Mouse (Mus musculus) lung, adult 2 months (tissue): ENCODE measurements around the gene Pygm. TPM values are rescaled to one million over a fixed set of nuclear protein-coding genes. Genes with fewer than 3 reads are reported as not detected.
A peak's percentile ranks its signal among the peaks of the same experiment; 100 is the strongest.

Source experiments
- DNase-seq: peaks from one replicate; pipeline ENCODE4 v3.0.0; 2022
- H3K4me1 ChIP-seq: fragments of 200-500 bp; 2 replicates; pipeline ENCODE4 v1.6.1; 2011; ENCODE audit warnings: low read length; ENCODE audit not compliant: control insufficient read depth, insufficient read depth
- H3K4me3 ChIP-seq: fragments of 200-500 bp; replicated peaks from 2 replicates; pipeline ENCODE3; 2011; ENCODE audit warnings: low read depth, mild to moderate bottlenecking, control low read depth, low read length; ENCODE audit errors: extremely low read depth
- CTCF ChIP-seq: fragments of 200-500 bp; IDR thresholded peaks from 2 replicates; pipeline ENCODE4 v1.5.1; 2011; ENCODE audit warnings: mild to moderate bottlenecking, low read length, control low read depth; ENCODE audit not compliant: insufficient read depth
- POLR2A ChIP-seq: fragments of 200-500 bp; IDR thresholded peaks from 2 replicates; pipeline ENCODE4 v1.6.1; 2011; ENCODE audit warnings: low read depth, mild to moderate bottlenecking, control low read depth, low read length, borderline replicate concordance; ENCODE audit errors: extremely low read depth
- WGBS: fragments of 180-500 bp; shearing (Covaris S2); methylation state at CpG from one replicate; pipeline ENCODE4 v1.1.7; 2018; 5-methylcytosine and 5-hydroxymethylcytosine counted together
- polyA plus RNA-seq: library from polyadenylated mRNA; depleted of rRNA; stranded (reverse); fragments of >200 nt; gene quantifications from 2 replicates; pipeline ENCODE4 v1.2.3, GENCODE M21; 2012

Gene Pygm
- polyA plus RNA-seq, 1 experiment, result 135 TPM

- no peak for TF ChIP-seq POLR2A
- TF ChIP-seq CTCF, result no peak
- Histone ChIP-seq H3K4me3 (no peak overlapping the region), H3K4me1 (peaks cover 3% of the 10 kb centered on the region; the same call in 1 of the 2 replicates)
- no peak for DNase-seq
- WGBS, result 55% methylated on average over 14 of the region's 14 CpGs
These were observed 32.6 kb upstream of the Pygm start for GRCm38 (mm10) chr19:6351431-6352106.

GRCm38 (mm10) chr19:6352107-6352505 lies 32.1 kb upstream of the Pygm start:
- Histone ChIP-seq H3K4me3 (no peak overlapping the region), H3K4me1 (peaks cover 3% of the 10 kb centered on the region; the same call in 1 of the 2 replicates)
- WGBS, result 73% methylated on average over 2 of the region's 2 CpGs
- no peak for DNase-seq
- no peak for TF ChIP-seq CTCF
- TF ChIP-seq POLR2A, result no peak

GRCm38 (mm10) chr19:6354030-6354429 lies 30.2 kb upstream of the Pygm start:
- 80% methylated on average over 7 of the region's 7 CpGs for WGBS
- TF ChIP-seq CTCF, result no peak
- TF ChIP-seq POLR2A, result no peak
- no peak for DNase-seq
- Histone ChIP-seq H3K4me3 (no peak overlapping the region), H3K4me1 (peaks cover 2% of the 10 kb centered on the region; the same call in 1 of the 2 replicates)

- 93% methylated on average over 3 of the region's 3 CpGs for WGBS
- H3K4me3 ChIP-seq, result no peak overlapping the region
- H3K4me1 ChIP-seq, result peaks cover 9% of the 10 kb centered on the region
- DNase-seq, result no peak
- no peak for TF ChIP-seq POLR2A
- no peak for TF ChIP-seq CTCF
These were observed 22.9 kb upstream of the Pygm start for GRCm38 (mm10) chr19:6361291-6361690.

GRCm38 (mm10) chr19:6363091-6363410 lies 21.1 kb upstream of the Pygm start:
- H3K4me1 ChIP-seq, result peaks cover 13% of the 10 kb centered on the region
- WGBS, result 0% methylated on average over 11 of the region's 11 CpGs
- DNase-seq, result no peak
- TF ChIP-seq POLR2A, result no peak; the same call in 1 of the 2 replicates
- no peak for TF ChIP-seq CTCF
- H3K4me3 ChIP-seq, result peak overlapping the region; percentile 16

GRCm38 (mm10) chr19:6363411-6364240 lies 20.6 kb upstream of the Pygm start, which contains the start of gene Sf1:
TSS of gene Sf1 (plus strand) at chr19:6363690.
- peak; percentile 99 for DNase-seq
- TF ChIP-seq POLR2A (peak; percentile 56; the same call in 1 of the 2 replicates), CTCF (no peak)
- Histone ChIP-seq H3K4me1 (peaks cover 13% of the 10 kb centered on the region), H3K4me3 (peak within 1 kb of the TSS; percentile 89)
- WGBS, result under 1% methylated on average over 79 of the region's 85 CpGs

GRCm38 (mm10) chr19:6364317-6364725 lies 19.9 kb upstream of the Pygm start:
- TF ChIP-seq CTCF (no peak), POLR2A (peak; percentile 60; the same call in 1 of the 2 replicates)
- H3K4me3 ChIP-seq, result peak overlapping the region; percentile 89
- DNase-seq, result peak; percentile 87
- peaks cover 13% of the 10 kb centered on the region for H3K4me1 ChIP-seq
- WGBS, result under 1% methylated on average over 55 of the region's 55 CpGs

GRCm38 (mm10) chr19:6364842-6365241 lies 19.4 kb upstream of the Pygm start:
- 1% methylated on average over 2 of the region's 2 CpGs for WGBS
- no peak for DNase-seq
- Histone ChIP-seq H3K4me1 (peaks cover 13% of the 10 kb centered on the region), H3K4me3 (peak overlapping the region; percentile 89)
- no peak for TF ChIP-seq POLR2A
- TF ChIP-seq CTCF, result no peak

- DNase-seq, result no peak
- Histone ChIP-seq H3K4me1 (peaks cover 18% of the 10 kb centered on the region), H3K4me3 (no peak overlapping the region)
- WGBS, result 73% methylated on average over 2 of the region's 2 CpGs
- TF ChIP-seq CTCF, result no peak
- no peak for TF ChIP-seq POLR2A
These were observed 14.0 kb upstream of the Pygm start for GRCm38 (mm10) chr19:6370175-6370574.
